Comparison of ENCODE assay signal across 8 mouse cellular contexts in the genomic region with DNA sequence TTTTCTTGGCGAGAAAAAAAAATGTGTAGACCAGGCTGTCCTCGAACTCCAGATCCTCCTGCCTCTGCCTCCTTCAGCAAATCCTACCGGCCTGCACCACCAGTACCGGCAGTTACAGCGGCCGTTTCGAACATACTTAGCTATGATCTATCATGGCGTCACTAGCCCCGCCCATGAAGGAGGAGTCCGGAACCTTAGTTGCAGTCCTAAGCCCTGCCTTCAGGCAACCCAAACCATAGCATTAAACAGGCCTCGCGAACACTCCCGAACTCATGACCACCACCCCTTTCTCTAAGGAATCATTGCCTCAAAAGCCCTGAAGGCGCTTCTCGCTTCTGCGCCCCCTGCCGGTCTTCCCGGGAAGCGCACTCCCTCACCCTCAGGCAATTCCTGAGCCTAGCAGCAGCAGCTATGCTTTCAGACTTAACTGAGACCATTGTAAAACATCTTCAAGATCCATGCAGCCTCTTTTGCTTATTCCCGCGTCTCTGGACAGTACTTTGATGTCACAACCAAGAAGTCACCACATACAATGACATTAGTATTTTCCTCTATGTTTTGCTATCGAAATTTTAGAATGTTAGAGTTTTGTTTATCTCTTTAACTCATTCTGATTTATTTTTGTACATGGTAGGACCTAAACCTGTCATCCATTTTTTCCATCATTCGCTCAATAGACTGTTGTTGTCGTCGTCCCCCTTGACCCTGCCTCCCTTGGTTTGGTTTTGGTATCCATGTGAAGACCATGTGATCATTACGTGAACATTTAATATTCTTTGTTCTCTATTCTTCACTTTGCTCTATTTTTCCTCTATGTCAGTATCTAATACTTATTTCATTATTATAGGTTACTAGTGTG. TPM values are rescaled to one million over a fixed set of nuclear protein-coding genes. Genes with fewer than 3 reads are reported as not detected.
A peak's percentile ranks its signal among the peaks of the same experiment; 100 is the strongest.
DNase-seq lines count a peak whose midpoint lies in the region; ATAC-seq lines count a peak whose summit lies in the region.

No protein-coding gene starts in this region.

- no peaks in the 10 kb centered on the region for H3K27me3 ChIP-seq in intestine, embryonic 14.5 days (replicated peaks; ENCODE audit: control insufficient read depth, insufficient read depth, low read length)

- H3K4me1 ChIP-seq in intestine, embryonic 14.5 days (replicated peaks; ENCODE audit: control insufficient read depth, insufficient read depth, low read length), result no peaks in the 10 kb centered on the region

- H3K9ac ChIP-seq in intestine, embryonic 14.5 days (ENCODE audit: low read length), result peak overlapping the region; percentile 22; the same call in 1 of the 2 replicates

- 9% methylated on average over 26 of the region's 26 CpGs for WGBS in intestine, embryonic 14.5 days

- no peaks in the 10 kb centered on the region for H3K36me3 ChIP-seq in intestine, embryonic 14.5 days (ENCODE audit: control insufficient read depth, insufficient read depth, low read length)

- H3K4me3 ChIP-seq in intestine, embryonic 14.5 days (ENCODE audit: low read depth, low read length), result peak overlapping the region; percentile 39

- no peaks in the 10 kb centered on the region for H3K9me3 ChIP-seq in intestine, embryonic 14.5 days (ENCODE audit: control insufficient read depth, low read length)

- peak; percentile 94 to 95 for DNase-seq in adrenal gland, adult 18-20 months (ENCODE audit: low spot score in 2 of 2)
- DNase-seq in embryo, embryonic 11 days, result peak; percentile 93
- DNase-seq in gastrocnemius, postnatal 25 days, result peak; percentile 92
- DNase-seq in intestine, embryonic 14.5 days (ENCODE audit: low spot score), result peak; percentile 100
- peak; percentile 97 to 99 for DNase-seq in left cerebral cortex, postnatal 14 days (ENCODE audit: low spot score in 2 of 2)
- DNase-seq in mesoderm, embryonic 11.5 days (ENCODE audit: low read depth, low spot score), result peak; percentile 98
- DNase-seq in right cerebral cortex, postnatal 36 days (ENCODE audit: low spot score in 2 of 2), result peak; percentile 95 to 96
- peak; percentile 98 for DNase-seq in yolk sac, embryonic 10.5 days (ENCODE audit: low spot score)

- ATAC-seq in intestine, embryonic 14.5 days (replicated peaks; ENCODE audit: low FRiP score, low TSS enrichment, low read depth), result peak; percentile 94

- intact Hi-C loops in left cerebral cortex, postnatal 14 days (cut with DNase I), result loop anchor here (1.0 to 2.0 kb wide), 2 partner anchors 36 to 39 kb away; no protein-coding TSS in a partner anchor

- peak overlapping the region; percentile 49 for H3K4me2 ChIP-seq in intestine, embryonic 14.5 days (ENCODE audit: low read length)

- H3K27ac ChIP-seq in intestine, embryonic 14.5 days (ENCODE audit: low read depth), result no peak overlapping the region; the same call in 1 of the 2 replicates

RNA-seq across cellular contexts. Expression of a gene that starts 14.2 kb away (rescaled TPM):
- under 1 TPM; 0.60 to 0.67 TPM for total RNA-seq in adrenal gland, adult 18-20 months (2021)
- total RNA-seq in gastrocnemius, postnatal 25 days (2021), result not detected
- polyA plus RNA-seq in intestine, embryonic 14.5 days (2014; fragmentation: Nextera tagmentation; extraction: Ambion mirVana), result 0.20 and 0.26 TPM in 2 replicates
- total RNA-seq in left cerebral cortex, postnatal 14 days (2021), result not detected

RNA-seq across cellular contexts. Expression of a gene that starts 22.9 kb away (rescaled TPM):
- total RNA-seq in adrenal gland, adult 18-20 months (2021), result not detected
- not detected for total RNA-seq in gastrocnemius, postnatal 25 days (2021)
- 0.62 TPM in 1 of 2 replicates, not detected in the other for polyA plus RNA-seq in intestine, embryonic 14.5 days (2014; fragmentation: Nextera tagmentation; extraction: Ambion mirVana)
- not detected for total RNA-seq in left cerebral cortex, postnatal 14 days (2021)

RNA-seq across cellular contexts. Expression of a gene that starts 22.9 kb away (rescaled TPM):
- 1 to 10 TPM in 1 of 2 experiments, under 1 TPM in 1; 0.90 to 1.3 TPM for total RNA-seq in adrenal gland, adult 18-20 months (2021)
- not detected for total RNA-seq in gastrocnemius, postnatal 25 days (2021)
- polyA plus RNA-seq in intestine, embryonic 14.5 days (2014; fragmentation: Nextera tagmentation; extraction: Ambion mirVana), result 0.19 and 0.67 TPM in 2 replicates
- not detected for total RNA-seq in left cerebral cortex, postnatal 14 days (2021)
